Mouse (Mus musculus): ENCODE results near the gene Akr1b8.
"Not testable (repeated sequence)": the region's sequence is repeated elsewhere in the genome, so short reads cannot be mapped to it uniquely, and the experiment has no call there.

Akr1b8 gene

GRCm38 (mm10) chr6:34353658-34354353 is at the start of gene Akr1b8:
Gene Akr1b8 (plus strand): TSS chr6:34354119.
- DNase-seq = peak; percentile 86

GRCm38 (mm10) chr6:34304675-34305241 is 49.2 kb upstream of the Akr1b8 start:
- no peak for DNase-seq

- no peak for DNase-seq
Observed at GRCm38 (mm10) chr6:34306797-34307196, 47.1 kb upstream of the Akr1b8 start.

GRCm38 (mm10) chr6:34309526-34309925 is 44.4 kb upstream of the Akr1b8 start:
- no peak for DNase-seq

- DNase-seq = no peak
Observed at GRCm38 (mm10) chr6:34310023-34310595, 43.8 kb upstream of the Akr1b8 start.

GRCm38 (mm10) chr6:34313386-34313785 is 40.5 kb upstream of the Akr1b8 start:
- no peak for DNase-seq

GRCm38 (mm10) chr6:34313921-34314320 is 40.0 kb upstream of the Akr1b8 start:
- DNase-seq = no peak

GRCm38 (mm10) chr6:34316854-34317771 is 36.8 kb upstream of the Akr1b8 start, which contains the start of gene Akr1b3:
Gene Akr1b3 (minus strand): TSS chr6:34317478.
- peak; percentile 86 for DNase-seq

- DNase-seq = peak; percentile 24
Observed at GRCm38 (mm10) chr6:34318172-34318571, 35.7 kb upstream of the Akr1b8 start.

- DNase-seq = no peak
Observed at GRCm38 (mm10) chr6:34318636-34319035, 35.3 kb upstream of the Akr1b8 start.

GRCm38 (mm10) chr6:34322121-34322520 is 31.8 kb upstream of the Akr1b8 start:
- no peak for DNase-seq

GRCm38 (mm10) chr6:34331379-34331778 is 22.5 kb upstream of the Akr1b8 start:
- DNase-seq = no peak

- not testable (repeated sequence) for DNase-seq
Observed at GRCm38 (mm10) chr6:34331804-34332203, 22.1 kb upstream of the Akr1b8 start.

GRCm38 (mm10) chr6:34334673-34335072 is 19.2 kb upstream of the Akr1b8 start:
- DNase-seq = no peak

GRCm38 (mm10) chr6:34337799-34338198 is 16.1 kb upstream of the Akr1b8 start:
- no peak for DNase-seq

GRCm38 (mm10) chr6:34341991-34342390 is 11.9 kb upstream of the Akr1b8 start:
- DNase-seq = no peak

- DNase-seq = no peak
Observed at GRCm38 (mm10) chr6:34342476-34342875, 11.4 kb upstream of the Akr1b8 start.

- no peak for DNase-seq
Observed at GRCm38 (mm10) chr6:34343426-34343825, 10.5 kb upstream of the Akr1b8 start.

GRCm38 (mm10) chr6:34344135-34344850 is 9.6 kb upstream of the Akr1b8 start:
- no peak for DNase-seq

- DNase-seq = no peak
Observed at GRCm38 (mm10) chr6:34344935-34345334, 9.0 kb upstream of the Akr1b8 start.

GRCm38 (mm10) chr6:34346096-34346898 is 7.6 kb upstream of the Akr1b8 start:
- DNase-seq = peak; percentile 42
